Mouse (Mus musculus): Measurements from ENCODE around the gene Smpd4.

Gene Smpd4

DNA sequence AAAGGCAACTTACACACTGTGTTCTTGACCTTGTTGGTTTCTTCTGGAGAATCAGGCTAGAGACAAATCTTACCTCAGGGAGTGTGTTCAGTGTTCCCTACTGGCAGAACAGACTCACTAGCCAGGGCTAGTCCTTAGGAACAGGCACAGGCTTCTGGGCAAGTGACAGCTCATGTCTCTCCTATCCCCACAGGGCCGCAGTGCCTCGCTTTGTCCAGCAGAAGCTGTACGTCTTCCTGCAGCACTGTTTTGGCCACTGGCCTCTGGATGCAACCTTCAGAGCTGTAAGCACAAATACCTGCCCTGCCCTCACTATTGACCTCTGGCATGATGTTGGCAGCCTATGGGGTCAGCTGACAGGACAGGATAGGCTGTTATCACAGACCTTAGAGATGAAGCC lies 19.9 kb downstream of the Smpd4 start:
- DNase-seq, result no peak

DNA sequence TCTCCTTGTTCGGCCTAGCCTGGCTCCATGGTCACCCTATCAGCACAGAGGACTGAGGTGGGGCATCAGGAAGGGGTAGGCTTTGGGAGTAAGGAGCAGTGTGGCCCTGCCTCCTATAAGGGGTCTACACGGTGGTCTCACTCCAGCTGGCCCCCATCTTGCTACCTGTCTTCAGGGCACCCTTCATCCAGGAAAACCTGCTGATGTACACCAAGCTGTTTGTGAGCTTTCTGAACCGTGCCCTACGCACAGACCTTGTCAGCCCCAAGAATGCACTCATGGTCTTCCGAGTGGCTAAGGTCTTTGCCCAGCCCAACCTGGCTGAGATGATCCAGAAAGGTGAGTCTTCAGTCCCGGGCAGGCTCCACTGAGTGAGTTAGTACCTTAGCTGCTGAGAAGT lies 20.8 kb downstream of the Smpd4 start:
- DNase-seq, result no peak

- no peak for DNase-seq
Observed at GRCm38 (mm10) chr16:17640706-17641105, 21.6 kb downstream of the Smpd4 start.

GRCm38 (mm10) chr16:17641301-17641700 lies 22.1 kb downstream of the Smpd4 start:
- DNase-seq, result no peak

DNA sequence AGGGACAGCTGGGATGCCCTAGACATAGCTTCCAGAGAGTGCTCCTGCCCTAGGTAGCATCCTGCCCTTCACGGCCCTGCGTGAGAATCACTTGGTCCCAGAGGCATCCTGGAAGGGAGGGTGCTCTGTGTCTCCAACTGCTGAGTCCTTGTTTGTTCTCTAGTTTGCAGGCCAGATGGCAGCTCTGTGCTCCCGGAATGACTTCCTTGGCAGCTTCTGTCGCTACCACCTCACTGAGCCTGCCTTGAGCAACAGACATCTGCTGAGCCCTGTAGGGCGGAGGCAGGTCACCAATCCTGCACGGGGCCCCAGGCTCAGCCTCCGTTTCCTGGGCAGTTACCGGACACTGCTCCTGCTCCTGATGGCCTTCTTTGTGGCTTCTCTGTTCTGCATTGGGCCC lies 23.2 kb downstream of the Smpd4 start:
- no peak for DNase-seq

GRCm38 (mm10) chr16:17643437-17643990 lies 24.4 kb downstream of the Smpd4 start:
- no peak for DNase-seq

- peak; percentile 79 for DNase-seq
Observed at GRCm38 (mm10) chr16:17646310-17647114, 27.4 kb downstream of the Smpd4 start, which contains the start of gene Ccdc74a. Gene Ccdc74a (plus strand): TSS chr16:17646470.

DNA sequence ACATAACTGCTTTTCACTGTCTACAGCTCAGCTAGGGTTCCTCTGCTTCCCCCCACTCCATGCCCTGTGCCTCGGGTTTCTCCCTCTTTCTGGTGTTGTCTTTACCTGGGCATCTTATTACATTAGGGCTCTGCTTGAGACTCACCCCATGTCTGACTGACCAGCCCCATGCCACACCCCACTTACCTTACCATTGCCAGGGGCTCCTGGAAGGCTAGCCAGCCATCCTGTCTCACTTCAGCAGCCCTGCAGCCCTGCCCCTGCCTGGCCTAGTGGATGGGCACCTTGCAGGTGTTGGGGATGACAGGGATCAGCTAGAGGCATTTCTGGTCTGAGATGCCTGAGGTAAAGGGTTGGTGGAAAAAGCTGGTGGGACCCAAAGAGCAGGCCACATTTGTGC lies 28.0 kb downstream of the Smpd4 start:
- no peak for DNase-seq

- DNase-seq, result no peak
Observed at GRCm38 (mm10) chr16:17647566-17648340, 28.6 kb downstream of the Smpd4 start.

DNA sequence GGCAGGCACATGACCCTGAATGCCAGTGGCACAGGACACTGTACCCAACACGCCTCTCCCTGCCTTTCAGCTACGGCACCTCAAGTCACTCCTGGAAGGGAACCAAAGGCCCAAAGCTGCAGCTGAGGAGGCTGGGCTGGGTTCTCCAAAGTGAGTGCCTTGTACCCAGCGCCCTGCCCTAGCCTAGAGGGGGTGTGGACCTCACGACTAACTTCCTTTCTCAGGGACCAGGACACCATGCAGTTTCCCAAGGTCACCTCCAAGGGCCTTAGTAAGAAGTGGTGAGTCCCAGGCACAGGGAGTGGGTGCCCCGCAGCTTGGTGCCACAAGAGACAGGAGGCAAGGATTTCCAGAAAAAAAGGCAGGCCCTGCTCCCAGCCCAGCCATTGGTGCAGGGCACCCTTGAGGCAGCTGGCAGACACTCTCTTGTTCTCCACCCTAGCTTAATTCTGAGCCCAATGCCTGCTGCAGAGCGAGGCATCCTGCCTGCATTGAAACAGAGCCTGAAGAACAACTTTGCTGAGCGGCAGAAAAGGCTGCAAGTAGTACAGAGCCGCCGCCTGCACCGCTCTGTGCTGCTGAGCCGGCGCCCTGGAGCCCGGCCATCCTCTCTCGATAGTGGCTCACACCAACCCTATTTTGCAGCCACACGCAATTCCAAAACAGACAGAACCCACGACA lies 30.9 kb downstream of the Smpd4 start:
- no peak for DNase-seq

DNA sequence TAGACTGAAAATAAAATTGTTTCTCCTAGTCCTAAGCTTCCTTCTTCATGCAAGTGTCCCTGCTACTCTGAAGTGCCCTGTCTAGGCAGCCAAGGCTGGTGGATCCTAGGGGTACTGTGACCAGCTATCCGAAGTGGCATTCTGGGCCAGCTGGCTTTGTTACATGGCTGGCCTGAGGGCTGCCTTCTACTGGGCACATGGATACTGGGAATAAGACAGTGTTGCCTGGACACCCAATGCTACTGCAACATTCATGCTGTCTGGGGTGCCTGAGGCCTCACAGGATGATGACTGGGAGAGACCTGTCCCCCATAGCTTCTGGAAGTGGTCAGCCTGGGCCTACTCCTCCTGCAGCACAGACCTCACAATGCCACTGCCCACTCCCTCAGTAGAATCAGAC lies 31.6 kb downstream of the Smpd4 start:
- DNase-seq, result no peak

GRCm38 (mm10) chr16:17652607-17653006 lies 33.5 kb downstream of the Smpd4 start:
- DNase-seq, result no peak

DNA sequence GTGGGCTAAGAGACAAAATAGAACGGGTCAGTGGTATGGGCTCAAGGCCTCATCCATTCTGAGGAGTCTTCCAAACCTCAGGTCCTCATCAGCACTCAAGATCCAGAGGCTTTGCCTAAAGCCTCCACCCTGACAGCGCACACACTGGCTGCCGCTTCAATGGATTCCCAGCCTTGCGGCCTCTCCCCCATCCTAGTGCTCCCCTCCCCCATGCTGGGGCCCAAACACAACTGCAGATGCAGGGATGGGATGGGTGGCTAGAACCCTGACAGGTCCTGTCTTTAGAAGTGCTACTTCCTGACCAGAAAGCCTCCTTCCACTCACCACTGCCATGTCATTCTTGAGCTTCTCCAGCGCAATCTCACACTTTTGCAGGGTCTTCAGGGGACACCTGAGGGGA lies 34.4 kb downstream of the Smpd4 start:
- no peak for DNase-seq

DNA sequence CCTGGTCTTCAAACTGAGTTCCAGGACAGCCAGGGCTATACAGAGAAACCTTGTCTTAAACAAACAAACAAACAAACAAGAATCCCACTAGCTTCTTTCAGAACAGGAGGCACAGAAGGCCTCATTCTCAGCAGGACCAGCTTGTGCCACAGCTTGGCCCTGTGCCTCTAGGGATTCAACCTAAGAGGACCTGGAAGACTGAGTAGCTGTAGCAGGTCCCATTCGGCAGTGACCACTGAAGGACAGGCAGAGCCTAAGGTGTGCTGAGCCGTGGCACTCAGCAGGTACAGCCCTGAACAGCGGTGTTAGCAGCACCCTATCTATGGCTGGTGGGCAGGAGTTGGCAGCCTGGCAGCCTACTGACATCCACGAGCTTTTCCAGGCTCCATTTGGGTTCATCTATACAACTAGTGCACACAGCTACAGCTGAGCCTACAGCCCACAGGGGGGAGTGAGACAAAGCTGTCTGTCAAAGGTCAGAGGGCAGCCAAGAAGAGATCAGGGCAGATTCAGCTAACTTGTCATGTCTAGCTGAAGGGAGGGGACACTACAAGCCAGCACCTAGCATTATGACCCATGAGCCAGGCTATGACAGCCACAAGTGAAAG lies 35.1 kb downstream of the Smpd4 start:
- DNase-seq, result no peak

DNA sequence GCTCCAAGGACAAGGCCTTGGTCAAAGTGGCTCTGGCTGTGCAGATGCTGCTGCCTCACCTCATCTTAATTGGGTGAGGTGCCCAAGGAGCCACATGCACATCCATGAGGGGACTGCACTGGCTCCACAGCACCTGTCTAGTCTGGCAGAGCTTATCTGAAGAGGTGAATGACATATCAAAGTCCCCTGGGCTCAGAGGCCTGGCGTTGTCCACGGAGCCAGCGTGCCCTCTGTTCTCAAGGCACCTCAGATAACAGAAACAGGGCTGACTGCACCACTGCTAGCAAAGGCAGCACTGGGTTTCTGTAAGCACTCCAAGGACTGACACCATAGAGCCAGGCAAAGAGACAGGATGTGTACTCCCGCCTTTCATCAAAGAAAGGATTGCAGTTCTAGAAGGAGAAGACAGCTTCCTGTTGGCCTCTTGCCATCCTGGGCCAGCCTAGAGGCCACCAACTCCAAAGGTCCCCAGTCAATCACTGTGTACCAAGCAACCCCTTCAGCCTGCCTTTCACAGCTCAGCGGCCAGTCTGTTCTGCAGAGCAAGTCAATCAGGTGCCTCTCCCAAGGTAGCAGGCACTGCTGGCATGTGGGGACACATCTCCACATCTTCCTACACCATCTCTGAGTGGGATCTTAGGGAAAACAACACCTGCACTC lies 37.2 kb downstream of the Smpd4 start:
- DNase-seq, result no peak

- no peak for DNase-seq
Observed at GRCm38 (mm10) chr16:17665568-17665967, 46.4 kb downstream of the Smpd4 start.

GRCm38 (mm10) chr16:17669886-17670285 lies 50.7 kb downstream of the Smpd4 start:
- DNase-seq, result no peak

Data from B cell, adult 2 months (primary cell).